Mouse (Mus musculus): Measurements from ENCODE around the gene Smyd4. TPM values are rescaled to one million over a fixed set of nuclear protein-coding genes. Genes with fewer than 3 reads are reported as not detected.

The Smyd4 gene
- polyA plus RNA-seq, 1 experiment from 2014 or later: 3.1 TPM

DNA sequence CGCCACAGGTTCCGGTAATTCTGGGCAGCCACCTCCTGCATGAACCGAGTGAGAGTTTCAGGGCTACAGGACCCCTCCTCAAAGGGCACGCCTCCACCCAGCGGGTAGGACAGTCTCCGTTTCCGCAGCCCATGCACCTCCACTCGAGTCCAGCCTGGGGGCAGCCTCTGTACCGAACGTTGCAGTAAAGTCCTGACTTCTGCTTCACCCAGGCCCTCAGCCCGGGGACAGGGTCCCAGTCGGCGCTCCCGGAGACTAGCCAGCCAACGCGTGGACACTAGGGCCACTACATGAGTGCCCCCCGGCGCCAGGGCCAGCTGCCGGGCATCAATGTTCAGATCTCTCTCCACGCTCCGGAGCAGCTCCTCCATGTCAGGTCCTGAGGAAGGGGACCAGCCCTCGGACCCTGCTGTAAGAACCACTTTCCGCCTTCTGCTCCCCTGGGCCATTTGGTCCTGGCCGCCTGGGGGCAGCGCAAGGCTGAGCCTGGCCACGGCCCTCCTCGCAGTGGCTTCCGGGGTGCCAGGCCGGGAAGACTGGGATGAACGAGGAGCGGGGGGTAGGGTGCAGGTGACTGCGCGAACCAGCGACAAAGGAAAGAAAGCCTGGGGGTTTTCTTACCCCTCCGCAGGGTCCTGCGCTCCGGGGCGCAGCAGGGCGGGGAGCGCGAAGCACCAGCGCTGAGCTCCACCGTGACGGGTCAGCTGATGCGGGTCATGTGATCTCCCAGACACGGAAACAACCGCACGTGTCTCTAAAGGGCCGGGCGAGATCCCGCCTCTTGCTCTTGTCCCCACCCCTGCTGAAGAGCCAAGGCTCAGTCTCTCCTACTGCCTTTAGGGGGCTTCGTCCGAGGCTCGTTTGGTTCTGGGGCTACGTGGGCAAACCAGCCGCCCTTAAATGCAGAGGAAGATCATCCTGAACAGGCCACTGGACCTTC, 106.0 kb downstream of the Smyd4 start, which contains the start of gene Wdr81:
Wdr81 (minus strand) TSS at position 727 of the 940 bp plus-strand sequence.
- 0 out of 2 replicates have a peak, but pooled peaks have one; percentile 50 for TF ChIP-seq EP300 (IDR thresholded peaks at IDR 0.05; ENCODE audit: low read depth)
- TF ChIP-seq CTCF (IDR thresholded peaks at IDR 0.05; ENCODE audit: low read depth): peak; percentile 68
- peaks cover 72% of the 10 kb centered on the region for H3K4me1 ChIP-seq (ENCODE audit: insufficient read depth)
- peak within 1 kb of the TSS; percentile 72 for H3K4me3 ChIP-seq (ENCODE audit: low read depth, low read length)
- peak within 1 kb of the TSS; percentile 82 for H3K27ac ChIP-seq (ENCODE audit: low read depth)
- ATAC-seq: peak; percentile 76
- 2% methylated on average over 56 of the region's 56 CpGs for WGBS (ENCODE audit: insufficient replicate concordance)
- peak within 1 kb of the TSS; percentile 84 for H3K9ac ChIP-seq (replicated peaks)
- peak within 1 kb of the TSS; percentile 100 for H3K4me2 ChIP-seq (ENCODE audit: low read depth, low read length)
- H3K36me3 ChIP-seq (replicated peaks; ENCODE audit: insufficient read depth, low read length): peaks cover 25% of the 10 kb centered on the region
- peak; percentile 92 for DNase-seq
- H3K27me3 ChIP-seq (ENCODE audit: insufficient read depth, low read length): no peaks in the 10 kb centered on the region
- H3K9me3 ChIP-seq (ENCODE audit: low read length): no peaks in the 10 kb centered on the region

Small RNA genes within 50 kb of the gene (microRNA-seq; reads per million reads assigned to microRNA genes)
- not detected for gene Gm47300

Other genes starting within 250 kb of the Smyd4 start
- gene Hic1, start 178.9 kb upstream of the Smyd4 start, polyA plus RNA-seq (2015; fragmentation: Nextera tagmentation; extraction: Ambion mirVana): 1.1 and 1.5 TPM in 2 replicates
- gene Ovca2, start 169.6 kb upstream of the Smyd4 start, polyA plus RNA-seq (2015; fragmentation: Nextera tagmentation; extraction: Ambion mirVana): 12.4 and 13.6 TPM in 2 replicates
- 10.9 and 13.0 TPM in 2 replicates for gene Dph1, start 157.2 kb upstream of the Smyd4 start, polyA plus RNA-seq (2015; fragmentation: Nextera tagmentation; extraction: Ambion mirVana)
- 1.5 and 2.0 TPM in 2 replicates for gene Rtn4rl1, start 154.7 kb upstream of the Smyd4 start, polyA plus RNA-seq (2015; fragmentation: Nextera tagmentation; extraction: Ambion mirVana)
- 43.5 and 49.3 TPM in 2 replicates for gene Rpa1, start 109 bp upstream of the Smyd4 start, polyA plus RNA-seq (2015; fragmentation: Nextera tagmentation; extraction: Ambion mirVana)
- gene Serpinf1, start 74.3 kb downstream of the Smyd4 start, polyA plus RNA-seq (2015; fragmentation: Nextera tagmentation; extraction: Ambion mirVana): 823 and 833 TPM in 2 replicates
- 975 and 1,049 TPM in 2 replicates for gene Serpinf2, start 91.2 kb downstream of the Smyd4 start, polyA plus RNA-seq (2015; fragmentation: Nextera tagmentation; extraction: Ambion mirVana)
- gene Wdr81, start 106.3 kb downstream of the Smyd4 start, polyA plus RNA-seq (2015; fragmentation: Nextera tagmentation; extraction: Ambion mirVana): 8.4 and 9.5 TPM in 2 replicates
- gene Tlcd2, start 113.3 kb downstream of the Smyd4 start, polyA plus RNA-seq (2015; fragmentation: Nextera tagmentation; extraction: Ambion mirVana): 34.2 and 35.6 TPM in 2 replicates
- 12.1 and 13.9 TPM in 2 replicates for gene Prpf8, start 138.4 kb downstream of the Smyd4 start, polyA plus RNA-seq (2015; fragmentation: Nextera tagmentation; extraction: Ambion mirVana)
- 13.2 and 13.4 TPM in 2 replicates for gene Rilp, start 161.7 kb downstream of the Smyd4 start, polyA plus RNA-seq (2015; fragmentation: Nextera tagmentation; extraction: Ambion mirVana)
- 3.1 TPM in 2 replicates for gene Scarf1, start 165.1 kb downstream of the Smyd4 start, polyA plus RNA-seq (2015; fragmentation: Nextera tagmentation; extraction: Ambion mirVana)
- gene Slc43a2, start 183.3 kb downstream of the Smyd4 start, polyA plus RNA-seq (2015; fragmentation: Nextera tagmentation; extraction: Ambion mirVana): 5.9 and 7.2 TPM in 2 replicates
- gene Pitpna, start 239.7 kb downstream of the Smyd4 start, polyA plus RNA-seq (2015; fragmentation: Nextera tagmentation; extraction: Ambion mirVana): 30.1 and 36.7 TPM in 2 replicates